Mouse (Mus musculus): ENCODE measurements around the gene Caln1. TPM values are rescaled to one million over a fixed set of nuclear protein-coding genes. Genes with fewer than 3 reads are reported as not detected.
"Not testable (repeated sequence)": the region's sequence is repeated elsewhere in the genome, so short reads cannot be mapped to it uniquely, and the experiment has no call there.

Gene Caln1
- total and polyA plus RNA-seq, 3 experiments: not detected

GRCm38 (mm10) chr5:130627800-130628199 lies 258.5 kb downstream of the Caln1 start:
- no peaks in the 10 kb centered on the region for H3K79me2 ChIP-seq (ENCODE audit: control insufficient read depth, insufficient read depth, low read length, poor library complexity)
- no peaks in the 10 kb centered on the region for H3K36me3 ChIP-seq (ENCODE audit: control insufficient read depth in 1 of 2, insufficient read depth in 2 of 2, low read length in 2 of 2)
- H3K27me3 ChIP-seq (ENCODE audit: control insufficient read depth in 1 of 2, insufficient read depth in 2 of 2, low read length in 2 of 2): no peaks in the 10 kb centered on the region
- H3K9ac ChIP-seq (ENCODE audit: control insufficient read depth, low read depth, low read length, poor library complexity, severe bottlenecking): no peak overlapping the region
- TF ChIP-seq MYB (IDR thresholded peaks at IDR 0.05; ENCODE audit: low read depth, low read length) (no peak), UBTF (IDR thresholded peaks at IDR 0.05; ENCODE audit: borderline replicate concordance, insufficient read depth, low read depth, low read length) (no peak), BHLHE40 (IDR thresholded peaks at IDR 0.05; ENCODE audit: borderline replicate concordance, low read depth, low read length) (no peak)
- no peaks in the 10 kb centered on the region for H3K4me1 ChIP-seq (ENCODE audit: control insufficient read depth in 1 of 2, insufficient read depth in 2 of 2, low read length in 2 of 2)
- DNase-seq (ENCODE audit: low read depth, low spot score): no peak
- H3K9me3 ChIP-seq (replicated peaks; ENCODE audit: insufficient read depth, low read length): no peaks in the 10 kb centered on the region
- H3K4me3 ChIP-seq (ENCODE audit: control insufficient read depth in 1 of 2, insufficient read depth in 1 of 2, low read depth in 2 of 2, low read length in 2 of 2): no peak overlapping the region
- no peak overlapping the region for H3K27ac ChIP-seq (ENCODE audit: control insufficient read depth, low read depth, low read length)

DNA sequence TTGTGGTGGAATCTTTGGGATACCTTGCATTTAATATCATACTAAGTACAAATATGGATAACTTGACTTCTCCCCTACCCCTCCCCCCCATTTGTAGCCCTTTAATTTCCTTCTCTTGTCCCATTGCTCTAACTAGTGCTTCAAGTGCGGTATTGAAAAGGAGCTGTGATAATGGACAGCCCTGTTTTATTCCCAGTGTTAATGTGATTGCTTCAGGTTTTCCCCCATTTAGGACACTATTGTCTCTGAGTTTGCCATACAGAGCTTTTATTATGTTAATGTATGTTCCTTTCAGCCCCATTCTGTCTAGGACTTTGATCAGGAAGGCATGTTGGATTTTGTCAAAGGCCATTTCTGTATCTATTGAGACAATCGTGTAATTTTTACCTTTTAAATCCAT lies 266.1 kb downstream of the Caln1 start:
- no peaks in the 10 kb centered on the region for H3K79me2 ChIP-seq (ENCODE audit: control insufficient read depth, insufficient read depth, low read length, poor library complexity)
- TF ChIP-seq RCOR1 (IDR thresholded peaks at IDR 0.05; ENCODE audit: low read depth, low read length) (no peak), RAD21 (IDR thresholded peaks at IDR 0.05; ENCODE audit: low read depth, low read length) (no peak), TCF12 (IDR thresholded peaks at IDR 0.05; ENCODE audit: low read depth, low read length) (no peak)
- no peaks in the 10 kb centered on the region for H3K9me3 ChIP-seq (replicated peaks; ENCODE audit: insufficient read depth, low read length)
- no peak for DNase-seq (ENCODE audit: low read depth, low spot score)
- no peak overlapping the region for H3K9ac ChIP-seq (ENCODE audit: control insufficient read depth, low read depth, low read length, poor library complexity, severe bottlenecking)
- no peaks in the 10 kb centered on the region for H3K4me1 ChIP-seq (ENCODE audit: control insufficient read depth in 1 of 2, insufficient read depth in 2 of 2, low read length in 2 of 2)
- no peak overlapping the region for H3K27ac ChIP-seq (ENCODE audit: control insufficient read depth, low read depth, low read length)
- H3K27me3 ChIP-seq (ENCODE audit: control insufficient read depth in 1 of 2, insufficient read depth in 2 of 2, low read length in 2 of 2): no peaks in the 10 kb centered on the region
- no peak overlapping the region for H3K4me3 ChIP-seq (ENCODE audit: control insufficient read depth in 1 of 2, insufficient read depth in 1 of 2, low read depth in 2 of 2, low read length in 2 of 2)
- no peaks in the 10 kb centered on the region for H3K36me3 ChIP-seq (ENCODE audit: control insufficient read depth in 1 of 2, insufficient read depth in 2 of 2, low read length in 2 of 2)

GRCm38 (mm10) chr5:130641881-130642280 lies 272.6 kb downstream of the Caln1 start:
- H3K9me3 ChIP-seq (replicated peaks; ENCODE audit: insufficient read depth, low read length): no peaks in the 10 kb centered on the region
- no peaks in the 10 kb centered on the region for H3K79me2 ChIP-seq (ENCODE audit: control insufficient read depth, insufficient read depth, low read length, poor library complexity)
- DNase-seq (ENCODE audit: low read depth, low spot score): no peak
- no peaks in the 10 kb centered on the region for H3K4me1 ChIP-seq (ENCODE audit: control insufficient read depth in 1 of 2, insufficient read depth in 2 of 2, low read length in 2 of 2)
- TF ChIP-seq ZNF384 (IDR thresholded peaks at IDR 0.05; ENCODE audit: low read depth, low read length) (no peak), SMC3 (IDR thresholded peaks at IDR 0.05; ENCODE audit: low read depth, low read length) (no peak), TBP (IDR thresholded peaks at IDR 0.05; ENCODE audit: low read depth, low read length) (no peak), EP300 (IDR thresholded peaks at IDR 0.05; ENCODE audit: low read depth in 1 of 2, low read length in 2 of 2) (no peak), E2F4 (IDR thresholded peaks at IDR 0.05; ENCODE audit: borderline replicate concordance, low read depth, low read length) (no peak), CHD2 (IDR thresholded peaks at IDR 0.05; ENCODE audit: low read length) (no peak), ZMIZ1 (IDR thresholded peaks at IDR 0.05; ENCODE audit: low read depth, low read length) (no peak), ETS1 (IDR thresholded peaks at IDR 0.05; ENCODE audit: low read depth, low read length) (no peak), POLR2AphosphoS5 (IDR thresholded peaks at IDR 0.05; ENCODE audit: borderline replicate concordance, low read depth, low read length) (no peak), MYB (IDR thresholded peaks at IDR 0.05; ENCODE audit: low read depth, low read length) (no peak), MAFK (IDR thresholded peaks at IDR 0.05; ENCODE audit: borderline replicate concordance, low read depth, low read length) (no peak), RCOR1 (IDR thresholded peaks at IDR 0.05; ENCODE audit: low read depth, low read length) (no peak)
- no peaks in the 10 kb centered on the region for H3K36me3 ChIP-seq (ENCODE audit: control insufficient read depth in 1 of 2, insufficient read depth in 2 of 2, low read length in 2 of 2)
- no peaks in the 10 kb centered on the region for H3K27me3 ChIP-seq (ENCODE audit: control insufficient read depth in 1 of 2, insufficient read depth in 2 of 2, low read length in 2 of 2)
- H3K4me3 ChIP-seq (ENCODE audit: control insufficient read depth in 1 of 2, insufficient read depth in 1 of 2, low read depth in 2 of 2, low read length in 2 of 2): no peak overlapping the region
- H3K27ac ChIP-seq (ENCODE audit: control insufficient read depth, low read depth, low read length): no peak overlapping the region
- no peak overlapping the region for H3K9ac ChIP-seq (ENCODE audit: control insufficient read depth, low read depth, low read length, poor library complexity, severe bottlenecking)

DNA sequence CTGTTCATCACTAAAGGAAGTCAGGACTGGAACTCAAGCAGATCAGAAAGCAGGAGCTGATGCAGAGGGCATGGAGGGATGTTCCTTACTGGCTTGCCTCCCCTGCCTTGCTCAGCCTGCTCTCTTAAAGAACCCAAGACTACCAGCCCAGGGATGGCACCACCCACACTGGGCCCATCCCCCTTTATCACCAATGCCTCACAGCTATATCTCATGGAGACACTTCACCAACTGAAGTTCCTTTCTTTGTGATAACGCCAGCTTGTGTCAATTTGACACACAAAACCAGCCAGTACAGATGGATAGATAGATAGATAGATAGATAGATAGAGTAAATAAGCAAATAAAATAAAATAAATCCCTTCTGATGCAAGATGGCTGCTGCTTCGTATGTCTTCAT lies 276.9 kb downstream of the Caln1 start:
- not testable (repeated sequence) for H3K27ac ChIP-seq (ENCODE audit: control insufficient read depth, low read depth, low read length)

More for the DNA sequence above, 276.9 kb downstream of the Caln1 start:
- not testable (repeated sequence) for H3K36me3 ChIP-seq (ENCODE audit: control insufficient read depth in 1 of 2, insufficient read depth in 2 of 2, low read length in 2 of 2); H3K79me2 ChIP-seq (ENCODE audit: control insufficient read depth, insufficient read depth, low read length, poor library complexity); H3K9ac ChIP-seq (ENCODE audit: control insufficient read depth, low read depth, low read length, poor library complexity, severe bottlenecking); H3K4me1 ChIP-seq (ENCODE audit: control insufficient read depth in 1 of 2, insufficient read depth in 2 of 2, low read length in 2 of 2); DNase-seq (ENCODE audit: low read depth, low spot score); H3K4me3 ChIP-seq (ENCODE audit: control insufficient read depth in 1 of 2, insufficient read depth in 1 of 2, low read depth in 2 of 2, low read length in 2 of 2); H3K27me3 ChIP-seq (ENCODE audit: control insufficient read depth in 1 of 2, insufficient read depth in 2 of 2, low read length in 2 of 2); H3K9me3 ChIP-seq (replicated peaks; ENCODE audit: insufficient read depth, low read length)
